ENCODE assay signal across 8 mouse cellular contexts in the genomic region with DNA sequence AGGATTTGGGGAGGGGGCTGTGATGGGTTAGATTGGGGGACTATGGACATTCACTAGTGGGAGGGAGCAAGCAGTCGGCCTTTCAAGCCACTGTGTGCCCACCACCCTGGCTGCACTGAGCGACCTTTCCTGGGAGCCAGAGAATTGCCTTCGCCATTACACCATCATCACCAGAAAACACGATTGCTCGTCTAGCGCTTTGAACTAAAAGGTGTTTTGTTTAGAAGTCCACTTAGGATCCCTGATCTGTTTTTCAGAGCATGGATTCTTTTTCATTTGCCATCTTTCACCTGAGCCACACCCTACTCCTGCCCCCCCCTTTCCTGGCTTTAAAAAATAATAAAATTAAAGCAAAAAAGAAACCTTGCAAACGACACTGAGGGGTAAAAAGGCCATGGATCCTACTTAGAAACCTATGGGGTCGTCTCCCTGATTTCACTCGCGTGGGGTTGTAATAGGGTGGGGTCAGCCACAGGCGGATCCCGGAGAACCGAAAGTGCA. TPM values are rescaled to one million over a fixed set of nuclear protein-coding genes. Genes with fewer than 3 reads are reported as not detected.
A peak's percentile ranks its signal among the peaks of the same experiment; 100 is the strongest.
DNase-seq lines count a peak whose midpoint lies in the region; ATAC-seq lines count a peak whose summit lies in the region.

No protein-coding gene starts in this region.

- WGBS in kidney, embryonic 15.5 days: 2% methylated on average over 13 of the region's 13 CpGs
- 1% methylated on average over 13 of the region's 13 CpGs for WGBS in hindbrain, embryonic 14.5 days

- peak overlapping the region; percentile 68 for H3K9ac ChIP-seq in kidney, embryonic 15.5 days
- H3K9ac ChIP-seq in hindbrain, embryonic 14.5 days: peak overlapping the region; percentile 62

- peak overlapping the region; percentile 52 for H3K4me3 ChIP-seq in kidney, embryonic 15.5 days (replicated peaks)
- peak overlapping the region; percentile 92 for H3K4me3 ChIP-seq in brown adipose tissue, adult 24 weeks (ENCODE audit: insufficient read depth, low read depth, low read length)
- H3K4me3 ChIP-seq in hindbrain, embryonic 14.5 days (replicated peaks; ENCODE audit: low read length): peak overlapping the region; percentile 55
- H3K4me3 ChIP-seq in megakaryocyte, embryonic 14.5 days (replicated peaks): peak overlapping the region; percentile 97

- peaks cover 53% of the 10 kb centered on the region for H3K4me1 ChIP-seq in kidney, embryonic 15.5 days
- H3K4me1 ChIP-seq in brown adipose tissue, adult 24 weeks (ENCODE audit: control insufficient read depth, insufficient read depth, insufficient read length, low read length): no peaks in the 10 kb centered on the region
- H3K4me1 ChIP-seq in hindbrain, embryonic 14.5 days (replicated peaks; ENCODE audit: control insufficient read depth, insufficient read depth, low read length): peaks cover 22% of the 10 kb centered on the region
- peaks cover 47% of the 10 kb centered on the region for H3K4me1 ChIP-seq in megakaryocyte, embryonic 14.5 days

- H3K9me3 ChIP-seq in kidney, embryonic 15.5 days (replicated peaks): no peaks in the 10 kb centered on the region
- H3K9me3 ChIP-seq in hindbrain, embryonic 14.5 days (ENCODE audit: control insufficient read depth, low read length): no peaks in the 10 kb centered on the region
- H3K9me3 ChIP-seq in megakaryocyte, embryonic 14.5 days: no peaks in the 10 kb centered on the region

- peak overlapping the region; percentile 99 for H3K27ac ChIP-seq in kidney, embryonic 15.5 days
- H3K27ac ChIP-seq in brown adipose tissue, adult 24 weeks (replicated peaks; ENCODE audit: low read depth, low read length): peak overlapping the region; percentile 75
- peak overlapping the region; percentile 92 for H3K27ac ChIP-seq in hindbrain, embryonic 14.5 days

- no peak for DNase-seq in kidney, adult 8-10 months
- no peak for DNase-seq in hindbrain, embryonic 14.5 days (ENCODE audit: low spot score)
- DNase-seq in right cerebral cortex, postnatal 36 days (ENCODE audit: low spot score in 2 of 2): no peak
- no peak for DNase-seq in cerebellum, postnatal 25 days
- DNase-seq in adipocyte (ENCODE audit: low spot score): no peak

- H3K27me3 ChIP-seq in kidney, embryonic 15.5 days: no peaks in the 10 kb centered on the region
- no peaks in the 10 kb centered on the region for H3K27me3 ChIP-seq in hindbrain, embryonic 14.5 days (ENCODE audit: control insufficient read depth, insufficient read depth, low read length)
- no peaks in the 10 kb centered on the region for H3K27me3 ChIP-seq in megakaryocyte, embryonic 14.5 days (replicated peaks)

- H3K4me2 ChIP-seq in kidney, embryonic 15.5 days: peak overlapping the region; percentile 83
- peak overlapping the region; percentile 89 for H3K4me2 ChIP-seq in hindbrain, embryonic 14.5 days (replicated peaks)

- peak; percentile 3 for ATAC-seq in kidney, embryonic 15.5 days (replicated peaks; ENCODE audit: low FRiP score)
- ATAC-seq in hindbrain, embryonic 14.5 days (ENCODE audit: low FRiP score): peak; percentile 10

- H3K36me3 ChIP-seq in kidney, embryonic 15.5 days: peaks cover 6% of the 10 kb centered on the region; the same call in 1 of the 2 replicates
- no peaks in the 10 kb centered on the region for H3K36me3 ChIP-seq in hindbrain, embryonic 14.5 days (replicated peaks; ENCODE audit: control insufficient read depth, insufficient read depth)
- peaks cover 21% of the 10 kb centered on the region for H3K36me3 ChIP-seq in megakaryocyte, embryonic 14.5 days (replicated peaks; ENCODE audit: low read length)

RNA-seq across cellular contexts. Expression of a gene that starts 7.4 kb away (rescaled TPM):
- polyA plus RNA-seq in kidney, embryonic 15.5 days (2015; fragmentation: Nextera tagmentation; extraction: Ambion mirVana): 15.9 and 17.6 TPM in 2 replicates
- 17.1 and 20.7 TPM in 2 replicates for polyA plus RNA-seq in brown adipose tissue, adult 24 weeks (2012; ENCODE audit: insufficient read depth, insufficient read length, missing spikeins)
- 18.5 and 19.0 TPM in 2 replicates for polyA plus RNA-seq in hindbrain, embryonic 14.5 days (2014; fragmentation: Nextera tagmentation; extraction: Ambion mirVana)
- polyA plus RNA-seq in megakaryocyte, embryonic 14.5 days (2012; ENCODE audit: insufficient read depth, low replicate concordance): 15.1 and 19.6 TPM in 2 replicates

RNA-seq across cellular contexts. Expression of a gene that starts 29.3 kb away (rescaled TPM):
- polyA plus RNA-seq in kidney, embryonic 15.5 days (2015; fragmentation: Nextera tagmentation; extraction: Ambion mirVana): 11.0 and 12.3 TPM in 2 replicates
- 3.5 and 4.8 TPM in 2 replicates for polyA plus RNA-seq in brown adipose tissue, adult 24 weeks (2012; ENCODE audit: insufficient read depth, insufficient read length, missing spikeins)
- 34.0 and 37.1 TPM in 2 replicates for polyA plus RNA-seq in hindbrain, embryonic 14.5 days (2014; fragmentation: Nextera tagmentation; extraction: Ambion mirVana)
- polyA plus RNA-seq in megakaryocyte, embryonic 14.5 days (2012; ENCODE audit: insufficient read depth, low replicate concordance): 0.62 TPM in 1 of 2 replicates, not detected in the other

RNA-seq across cellular contexts. Expression of a gene that starts 53.9 kb away (rescaled TPM):
- 3.9 and 4.6 TPM in 2 replicates for polyA plus RNA-seq in kidney, embryonic 15.5 days (2015; fragmentation: Nextera tagmentation; extraction: Ambion mirVana)
- polyA plus RNA-seq in brown adipose tissue, adult 24 weeks (2012; ENCODE audit: insufficient read depth, insufficient read length, missing spikeins): 2.8 and 22.1 TPM in 2 replicates
- 3.9 TPM in 2 replicates for polyA plus RNA-seq in hindbrain, embryonic 14.5 days (2014; fragmentation: Nextera tagmentation; extraction: Ambion mirVana)
- 0.92 and 1.1 TPM in 2 replicates for polyA plus RNA-seq in megakaryocyte, embryonic 14.5 days (2012; ENCODE audit: insufficient read depth, low replicate concordance)
